Mouse (Mus musculus): ENCODE results near the gene Olfr550. TPM values are rescaled to one million over a fixed set of nuclear protein-coding genes. Genes with fewer than 3 reads are reported as not detected.

Olfr550 gene
- polyA plus RNA-seq (2016; fragmentation: Nextera tagmentation; extraction: Ambion mirVana) = not detected in 2 replicates

- Histone ChIP-seq H3K27me3 (replicated peaks) (no peaks in the 10 kb centered on the region), H3K9ac (no peak within 1 kb of the TSS), H3K4me2 (replicated peaks) (no peak within 1 kb of the TSS), H3K36me3 (no peaks in the 10 kb centered on the region), H3K4me1 (no peaks in the 10 kb centered on the region), H3K4me3 (no peak within 1 kb of the TSS), H3K9me3 (no peaks in the 10 kb centered on the region), H3K27ac (no peak within 1 kb of the TSS)
- WGBS = 96% methylated on average over 8 of the region's 8 CpGs
- ATAC-seq (ENCODE audit: low FRiP score, low read depth) = no peak
Observed at GRCm38 (mm10) chr7:102571142-102571541, at the start of gene Olfr550. Olfr550 (plus strand) TSS chr7:102571442.

DNA sequence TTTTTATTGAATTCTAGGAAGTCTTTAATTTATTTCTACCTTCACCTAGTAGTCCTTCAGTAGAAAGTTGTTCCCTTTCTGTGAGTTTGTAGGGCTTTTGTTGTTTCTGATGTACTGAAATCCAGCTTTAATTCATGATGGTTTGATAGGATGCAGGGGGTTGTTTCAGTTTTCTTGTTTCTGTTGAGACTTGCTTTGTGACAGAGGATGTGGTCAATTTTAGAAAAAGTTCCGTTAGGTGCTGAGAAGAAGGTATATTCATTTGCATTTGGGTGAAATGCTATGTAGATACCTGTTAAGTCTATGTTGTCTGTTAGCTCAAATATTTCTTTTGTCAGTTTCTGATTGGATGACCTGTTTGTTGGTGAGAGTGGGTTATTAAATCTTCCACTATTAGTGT, 42.2 kb upstream of the Olfr550 start:
- ATAC-seq (ENCODE audit: low FRiP score, low read depth) = no peak
- Histone ChIP-seq H3K4me3 (no peak overlapping the region), H3K36me3 (no peaks in the 10 kb centered on the region), H3K27me3 (replicated peaks) (no peaks in the 10 kb centered on the region), H3K9me3 (no peaks in the 10 kb centered on the region), H3K4me1 (no peaks in the 10 kb centered on the region), H3K4me2 (replicated peaks) (no peak overlapping the region), H3K9ac (no peak overlapping the region), H3K27ac (no peak overlapping the region)
- 86% methylated on average over 1 of the region's 1 CpGs for WGBS

DNA sequence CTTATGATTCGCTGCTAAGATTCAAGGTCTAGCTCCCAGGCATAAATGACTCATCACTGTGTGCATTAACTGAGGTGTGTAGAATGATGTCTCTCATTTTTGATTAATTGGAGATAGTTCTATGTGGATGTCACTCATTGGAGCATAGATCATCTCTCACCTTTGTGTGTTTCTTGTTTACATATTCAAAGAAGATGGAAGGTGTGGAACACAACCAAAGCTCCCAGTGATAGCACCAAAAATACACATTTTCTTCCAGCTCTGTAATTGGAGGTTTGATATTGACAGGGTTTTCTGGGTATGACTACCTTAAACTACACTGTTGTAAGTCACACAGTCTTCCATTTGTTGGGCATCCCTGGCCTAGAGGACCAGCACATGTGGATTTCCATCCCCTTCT, 36.8 kb upstream of the Olfr550 start, which contains the start of gene Olfr547:
Gene Olfr547 (plus strand): TSS at position 301 of the 400 bp plus-strand sequence.
- Histone ChIP-seq H3K4me2 (replicated peaks) (no peak within 1 kb of the TSS), H3K27ac (no peak within 1 kb of the TSS), H3K9ac (no peak within 1 kb of the TSS), H3K27me3 (replicated peaks) (no peaks in the 10 kb centered on the region), H3K4me3 (no peak within 1 kb of the TSS), H3K36me3 (no peaks in the 10 kb centered on the region), H3K4me1 (no peaks in the 10 kb centered on the region), H3K9me3 (no peaks in the 10 kb centered on the region)
- 88% methylated on average over 1 of the region's 1 CpGs for WGBS
- ATAC-seq (ENCODE audit: low FRiP score, low read depth) = no peak

DNA sequence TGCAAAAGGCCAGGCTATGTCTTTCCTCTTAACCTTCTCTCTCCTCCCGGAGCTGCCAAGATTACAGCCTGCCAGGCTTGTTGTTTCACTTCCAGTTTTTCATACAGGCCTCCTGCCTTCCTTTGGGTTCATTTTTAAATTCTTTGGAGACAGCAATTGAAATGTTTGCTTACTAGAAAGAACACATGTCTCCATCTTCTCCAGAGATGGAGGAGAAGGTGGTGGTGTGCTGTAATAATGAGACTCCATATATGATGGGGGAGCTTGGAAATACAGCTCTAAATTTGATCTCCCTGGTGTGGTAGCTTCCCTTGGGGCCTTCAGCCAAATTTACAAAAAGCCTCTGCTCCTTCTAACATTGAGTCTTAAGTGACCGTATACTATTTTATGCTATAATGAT, 30.6 kb upstream of the Olfr550 start, which contains the start of gene Olfr548-ps1:
Gene Olfr548-ps1 (plus strand): TSS at position 301 of the 400 bp plus-strand sequence.
- Histone ChIP-seq H3K27ac (no peak within 1 kb of the TSS), H3K27me3 (replicated peaks) (no peaks in the 10 kb centered on the region), H3K36me3 (no peaks in the 10 kb centered on the region), H3K4me3 (no peak within 1 kb of the TSS), H3K4me2 (replicated peaks) (no peak within 1 kb of the TSS), H3K9me3 (no peaks in the 10 kb centered on the region), H3K4me1 (no peaks in the 10 kb centered on the region), H3K9ac (no peak within 1 kb of the TSS)
- WGBS = 91% methylated on average over 2 of the region's 2 CpGs
- ATAC-seq (ENCODE audit: low FRiP score, low read depth) = no peak

- H3K4me2 ChIP-seq (replicated peaks) = no peak overlapping the region
- H3K27ac ChIP-seq = no peak overlapping the region
- H3K4me3 ChIP-seq = no peak overlapping the region
- no peaks in the 10 kb centered on the region for H3K36me3 ChIP-seq
- 62% methylated on average over 3 of the region's 3 CpGs for WGBS
- no peaks in the 10 kb centered on the region for H3K4me1 ChIP-seq
- ATAC-seq (ENCODE audit: low FRiP score, low read depth) = no peak
- no peak overlapping the region for H3K9ac ChIP-seq
- H3K9me3 ChIP-seq = no peaks in the 10 kb centered on the region
- H3K27me3 ChIP-seq (replicated peaks) = no peaks in the 10 kb centered on the region
Observed at GRCm38 (mm10) chr7:102541251-102541650, 30.0 kb upstream of the Olfr550 start.

GRCm38 (mm10) chr7:102549570-102549969, 21.7 kb upstream of the Olfr550 start, which contains the start of gene Olfr549:
Olfr549 (plus strand) TSS chr7:102549870.
- H3K9ac ChIP-seq = no peak within 1 kb of the TSS
- no peaks in the 10 kb centered on the region for H3K9me3 ChIP-seq
- H3K36me3 ChIP-seq = no peaks in the 10 kb centered on the region
- no peak within 1 kb of the TSS for H3K4me2 ChIP-seq (replicated peaks)
- no peak within 1 kb of the TSS for H3K27ac ChIP-seq
- no peaks in the 10 kb centered on the region for H3K4me1 ChIP-seq
- WGBS = 96% methylated on average over 3 of the region's 3 CpGs
- ATAC-seq (ENCODE audit: low FRiP score, low read depth) = no peak
- no peaks in the 10 kb centered on the region for H3K27me3 ChIP-seq (replicated peaks)
- H3K4me3 ChIP-seq = no peak within 1 kb of the TSS

- no peaks in the 10 kb centered on the region for H3K27me3 ChIP-seq (replicated peaks)
- no peak overlapping the region for H3K4me2 ChIP-seq (replicated peaks)
- WGBS = 83% methylated on average over 3 of the region's 3 CpGs
- no peak overlapping the region for H3K27ac ChIP-seq
- H3K9ac ChIP-seq = no peak overlapping the region
- H3K36me3 ChIP-seq = no peaks in the 10 kb centered on the region
- ATAC-seq (ENCODE audit: low FRiP score, low read depth) = no peak
- no peak overlapping the region for H3K4me3 ChIP-seq
- no peaks in the 10 kb centered on the region for H3K4me1 ChIP-seq
- no peaks in the 10 kb centered on the region for H3K9me3 ChIP-seq
Observed at GRCm38 (mm10) chr7:102553279-102553678, 18.0 kb upstream of the Olfr550 start.

DNA sequence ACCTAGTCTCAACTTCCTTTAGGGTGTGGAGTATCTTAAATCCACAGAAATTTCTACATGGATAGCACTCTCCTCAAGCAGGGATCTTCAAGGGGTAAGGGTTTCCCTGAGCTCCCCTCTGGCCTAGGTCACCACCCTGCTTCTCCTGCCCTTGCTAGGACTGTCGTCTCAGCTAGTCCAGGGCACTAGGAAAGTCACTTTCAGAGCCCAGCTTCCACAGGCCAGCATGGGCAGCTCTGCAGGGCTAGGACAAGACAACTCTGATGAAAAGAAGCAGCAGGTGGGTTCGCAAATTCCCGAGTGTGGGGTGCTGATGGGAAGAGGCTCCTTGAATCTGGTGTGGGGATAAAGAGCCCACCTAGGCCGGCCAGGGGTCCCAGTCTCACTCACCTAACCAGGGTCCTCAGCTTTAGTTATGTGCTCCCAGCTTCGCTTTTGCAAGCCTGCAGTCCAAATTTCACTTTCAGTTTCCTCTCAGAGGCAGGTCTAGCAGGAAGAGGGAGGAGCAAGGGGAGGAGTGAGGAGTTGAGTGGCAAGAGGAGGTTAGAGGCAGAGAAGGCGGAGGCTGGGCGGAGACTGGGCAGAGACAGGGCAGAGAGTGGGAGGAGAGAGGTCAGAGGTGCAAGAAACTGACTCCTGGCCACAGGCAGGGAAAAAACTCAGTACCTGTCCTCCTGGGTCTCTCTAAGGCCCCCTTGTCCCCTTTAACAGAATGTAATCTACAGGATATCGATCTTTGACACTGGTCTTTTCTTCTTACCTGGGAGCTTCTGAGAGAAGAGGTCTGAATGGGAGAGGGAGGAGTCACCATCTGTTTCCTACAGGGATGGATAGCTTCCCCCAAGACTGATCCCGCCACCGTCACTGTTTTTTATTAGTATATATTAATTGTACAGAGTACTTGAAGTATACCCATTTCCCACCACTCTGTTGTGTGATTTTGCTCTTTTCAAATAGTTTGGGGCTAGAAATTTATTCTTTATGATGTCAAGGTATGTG, 5.9 kb upstream of the Olfr550 start, which contains the start of gene Trim21:
Gene Trim21 (minus strand): TSS at position 488 of the 999 bp plus-strand sequence.
- Histone ChIP-seq H3K27me3 (replicated peaks) (no peaks in the 10 kb centered on the region), H3K36me3 (no peaks in the 10 kb centered on the region), H3K4me3 (peak within 1 kb of the TSS; percentile 33), H3K27ac (no peak within 1 kb of the TSS), H3K9me3 (no peaks in the 10 kb centered on the region), H3K9ac (no peak within 1 kb of the TSS), H3K4me2 (replicated peaks) (peak within 1 kb of the TSS; percentile 52), H3K4me1 (no peaks in the 10 kb centered on the region)
- WGBS = 17% methylated on average over 10 of the region's 10 CpGs
- ATAC-seq (ENCODE audit: low FRiP score, low read depth) = peak; percentile 74; the same call in 1 of the 2 replicates

DNA sequence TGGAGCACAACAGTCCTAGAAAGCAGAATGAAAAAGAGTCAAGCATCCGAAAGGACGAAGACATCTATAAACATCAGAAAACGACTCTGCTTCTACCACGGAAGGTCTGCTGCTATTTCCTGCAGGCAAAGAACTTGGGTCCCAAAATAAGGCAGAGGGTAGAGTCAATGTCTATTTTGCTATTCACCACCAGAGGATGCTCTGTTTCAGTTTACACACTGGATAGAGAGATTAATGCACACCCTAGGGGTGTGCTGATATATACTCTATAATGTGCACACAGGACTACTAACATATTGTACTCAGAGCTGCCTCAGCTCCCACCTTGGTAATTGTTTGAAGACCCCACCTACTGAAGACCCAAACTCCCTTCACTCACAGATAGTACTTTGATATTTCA, 5.0 kb upstream of the Olfr550 start:
- no peak overlapping the region for H3K4me2 ChIP-seq (replicated peaks)
- no peaks in the 10 kb centered on the region for H3K4me1 ChIP-seq
- ATAC-seq (ENCODE audit: low FRiP score, low read depth) = no peak
- no peak overlapping the region for H3K9ac ChIP-seq
- no peaks in the 10 kb centered on the region for H3K9me3 ChIP-seq
- 88% methylated on average over 4 of the region's 4 CpGs for WGBS
- H3K27ac ChIP-seq = no peak overlapping the region
- no peak overlapping the region for H3K4me3 ChIP-seq
- no peaks in the 10 kb centered on the region for H3K27me3 ChIP-seq (replicated peaks)
- no peaks in the 10 kb centered on the region for H3K36me3 ChIP-seq

DNA sequence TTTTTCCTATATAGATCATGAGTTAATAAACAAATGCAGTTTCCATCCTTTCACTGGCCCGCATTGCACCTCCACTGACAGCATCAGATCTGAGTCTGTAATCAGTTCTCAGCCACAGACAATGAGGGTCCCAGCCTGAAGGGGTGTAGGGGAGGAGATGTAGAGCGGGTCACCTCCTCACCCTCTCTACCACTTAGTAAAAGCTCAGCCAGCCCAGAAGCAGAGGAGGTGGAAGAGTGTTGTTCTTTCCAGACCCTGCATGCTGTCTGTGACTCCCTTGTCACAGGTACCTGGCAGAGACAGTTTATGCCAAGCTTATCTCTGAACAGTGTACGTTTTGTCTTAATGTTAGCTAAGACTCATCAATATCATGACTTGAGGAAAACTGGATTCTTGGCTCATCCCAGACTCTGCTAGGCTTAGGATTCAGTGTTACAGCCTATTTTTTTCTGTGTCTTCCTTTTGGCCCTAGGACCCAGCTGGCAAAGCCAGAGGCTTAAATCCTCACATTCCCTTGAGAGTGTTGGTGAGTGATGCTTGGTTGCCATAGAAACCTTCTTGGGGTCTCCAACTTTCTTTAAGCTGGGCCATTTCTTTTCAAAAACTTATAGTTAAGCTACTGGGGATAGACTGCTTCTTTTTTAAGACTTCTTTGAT, 2.1 kb downstream of the Olfr550 start:
- Histone ChIP-seq H3K27me3 (replicated peaks) (no peaks in the 10 kb centered on the region), H3K9ac (no peak overlapping the region), H3K4me3 (no peak overlapping the region), H3K9me3 (no peaks in the 10 kb centered on the region), H3K4me2 (replicated peaks) (no peak overlapping the region), H3K27ac (no peak overlapping the region), H3K36me3 (no peaks in the 10 kb centered on the region), H3K4me1 (no peaks in the 10 kb centered on the region)
- 0 out of 2 replicates have a peak, but pooled peaks have one; percentile 41 for ATAC-seq (ENCODE audit: low FRiP score, low read depth)
- WGBS = 75% methylated on average over 3 of the region's 3 CpGs

DNA sequence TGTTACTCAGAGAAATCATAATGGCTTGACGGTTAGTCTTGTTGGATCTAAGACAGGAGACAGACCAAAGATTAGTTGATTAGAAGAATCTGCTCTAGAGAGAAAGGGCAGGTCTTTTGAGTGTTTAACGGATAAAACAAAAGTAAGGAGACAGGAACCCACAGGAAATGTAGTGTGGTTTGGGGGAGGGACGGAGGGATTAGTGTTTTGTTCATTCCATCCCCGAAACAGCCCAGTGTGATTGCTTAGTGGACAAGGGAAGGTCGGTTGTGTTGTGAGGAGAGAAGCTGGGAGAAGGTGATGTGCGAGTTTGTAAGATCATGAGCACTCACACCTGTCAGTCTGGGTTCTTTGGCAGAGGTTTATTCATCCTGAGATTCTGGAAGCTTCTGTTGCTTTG, 4.8 kb downstream of the Olfr550 start:
- Histone ChIP-seq H3K4me1 (no peaks in the 10 kb centered on the region), H3K27me3 (replicated peaks) (no peaks in the 10 kb centered on the region), H3K27ac (no peak overlapping the region), H3K4me3 (no peak overlapping the region), H3K4me2 (replicated peaks) (no peak overlapping the region), H3K9me3 (no peaks in the 10 kb centered on the region), H3K9ac (no peak overlapping the region), H3K36me3 (no peaks in the 10 kb centered on the region)
- no peak for ATAC-seq (ENCODE audit: low FRiP score, low read depth)
- 80% methylated on average over 6 of the region's 6 CpGs for WGBS

DNA sequence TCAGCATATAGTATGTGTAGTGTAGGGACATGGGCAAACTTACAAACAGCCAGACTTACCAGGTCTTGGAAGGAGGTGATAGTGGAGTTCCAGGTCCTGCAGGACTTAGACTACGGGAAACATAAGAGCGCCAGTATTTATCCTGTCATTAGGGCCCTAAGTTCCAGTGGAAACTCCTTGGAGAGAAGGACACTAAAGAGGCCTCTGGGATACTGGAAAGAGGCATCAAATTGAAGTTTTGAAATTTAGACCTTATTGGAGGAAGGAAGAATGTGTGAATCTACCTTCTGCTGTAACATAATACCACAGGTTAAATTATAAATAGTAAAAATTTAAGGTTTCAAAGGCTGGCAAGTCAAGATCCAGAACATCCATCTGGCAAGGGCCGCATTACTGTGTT, 20.5 kb downstream of the Olfr550 start, which contains the start of gene Olfr551:
Gene Olfr551 (minus strand): TSS at position 101 of the 400 bp plus-strand sequence.
- H3K4me1 ChIP-seq = no peaks in the 10 kb centered on the region
- no peak for ATAC-seq (ENCODE audit: low FRiP score, low read depth)
- no peak within 1 kb of the TSS for H3K4me2 ChIP-seq (replicated peaks)
- H3K27me3 ChIP-seq (replicated peaks) = no peaks in the 10 kb centered on the region
- no peak within 1 kb of the TSS for H3K27ac ChIP-seq
- H3K9me3 ChIP-seq = no peaks in the 10 kb centered on the region
- 93% methylated on average over 3 of the region's 3 CpGs for WGBS
- no peaks in the 10 kb centered on the region for H3K36me3 ChIP-seq
- H3K9ac ChIP-seq = no peak within 1 kb of the TSS
- no peak within 1 kb of the TSS for H3K4me3 ChIP-seq
